Mouse (Mus musculus) embryonic fibroblast, embryonic 13.5 days (primary cell): ENCODE measurements around the gene Nrm.

ENCODE experiments used
- CTCF ChIP-seq: IDR thresholded peaks from 2 replicates; pipeline ENCODE4 v1.5.1; 2011; ENCODE audit warnings: mild to moderate bottlenecking, control low read depth, low read length, moderate library complexity, borderline replicate concordance; ENCODE audit not compliant: insufficient read depth
- POLR2A ChIP-seq: IDR thresholded peaks from 2 replicates; pipeline ENCODE4 v1.6.1; 2011; ENCODE audit warnings: low read depth, mild to moderate bottlenecking, control low read depth, low read length, moderate library complexity

- TF ChIP-seq POLR2A (no peak), CTCF (no peak)
These were observed 21.8 kb downstream of the Nrm start for GRCm38 (mm10) chr17:35882924-35883323.
